Mouse (Mus musculus): Measurements from ENCODE around the gene Tpo. TPM values are rescaled to one million over a fixed set of nuclear protein-coding genes. Genes with fewer than 3 reads are reported as not detected.

The Tpo gene
- total and polyA plus RNA-seq, 3 experiments, result not detected

DNA sequence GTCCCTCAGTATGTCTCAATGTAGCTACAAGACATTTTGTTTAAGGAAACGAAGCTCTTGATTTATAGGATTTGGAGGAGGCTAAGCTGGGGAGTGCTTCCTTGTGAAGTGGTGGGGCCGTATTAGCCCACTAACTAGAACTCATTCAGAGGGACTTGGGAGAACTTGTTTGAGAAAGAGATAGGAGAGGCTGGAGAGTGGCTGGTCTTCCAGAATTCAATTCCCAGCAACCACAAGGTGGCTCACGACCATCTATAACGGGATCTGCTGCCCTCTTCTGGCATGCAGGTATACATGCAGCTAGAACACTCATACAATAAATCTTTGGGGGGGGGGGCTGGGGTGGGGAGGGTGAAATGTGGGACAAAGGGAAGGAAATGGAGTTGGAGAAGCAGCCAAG, 92.3 kb downstream of the Tpo start:
- Histone ChIP-seq H3K27ac (ENCODE audit: control insufficient read depth, low read depth, low read length) (no peak overlapping the region), H3K27me3 (ENCODE audit: control insufficient read depth in 1 of 2, insufficient read depth in 2 of 2, low read length in 2 of 2) (no peaks in the 10 kb centered on the region), H3K9ac (ENCODE audit: control insufficient read depth, low read depth, low read length, poor library complexity, severe bottlenecking) (no peak overlapping the region), H3K4me1 (ENCODE audit: control insufficient read depth in 1 of 2, insufficient read depth in 2 of 2, low read length in 2 of 2) (no peaks in the 10 kb centered on the region), H3K36me3 (ENCODE audit: control insufficient read depth in 1 of 2, insufficient read depth in 2 of 2, low read length in 2 of 2) (no peaks in the 10 kb centered on the region), H3K79me2 (ENCODE audit: control insufficient read depth, insufficient read depth, low read length, poor library complexity) (no peaks in the 10 kb centered on the region), H3K9me3 (replicated peaks; ENCODE audit: insufficient read depth, low read length) (no peaks in the 10 kb centered on the region), H3K4me3 (ENCODE audit: control insufficient read depth in 1 of 2, insufficient read depth in 1 of 2, low read depth in 2 of 2, low read length in 2 of 2) (no peak overlapping the region)
- TF ChIP-seq CTCF (IDR thresholded peaks at IDR 0.05 in 2 of 3, conservative IDR thresholded peaks at IDR 0.05 in 1 of 3; ENCODE audit: control insufficient read depth in 1 of 3, insufficient read depth in 1 of 3, low read depth in 2 of 3, low read length in 3 of 3, poor library complexity in 1 of 3, severe bottlenecking in 1 of 3) (peak in 1 of 3 experiments; percentile 27; a peak in 3 of 6 replicates), NRF1 (IDR thresholded peaks at IDR 0.05; ENCODE audit: insufficient read depth, low read depth, low read length, poor library complexity, severe bottlenecking) (no peak)
- DNase-seq (ENCODE audit: low read depth, low spot score), result peak; percentile 4

DNA sequence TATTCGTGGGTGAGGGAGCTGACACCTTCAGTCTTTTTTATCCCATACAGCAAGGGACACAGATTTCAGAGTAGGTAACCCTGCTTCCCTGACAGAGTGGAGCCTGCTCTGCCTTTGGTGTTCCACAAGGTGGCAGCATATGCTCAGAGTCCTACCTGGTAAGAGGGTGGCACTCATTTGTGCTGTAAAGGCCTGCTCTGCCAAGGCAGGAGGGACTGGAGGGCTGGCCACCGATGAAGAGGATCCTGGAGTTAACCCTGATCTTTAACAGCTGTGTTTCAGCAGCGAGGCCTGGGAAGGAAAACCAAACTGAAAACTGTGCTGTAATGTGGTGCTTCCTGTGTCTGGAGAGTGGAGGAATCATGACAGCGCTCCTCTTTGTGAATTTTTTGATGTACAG, 92.9 kb downstream of the Tpo start:
- Histone ChIP-seq H3K9me3 (replicated peaks; ENCODE audit: insufficient read depth, low read length) (no peaks in the 10 kb centered on the region), H3K27me3 (ENCODE audit: control insufficient read depth in 1 of 2, insufficient read depth in 2 of 2, low read length in 2 of 2) (no peaks in the 10 kb centered on the region), H3K27ac (ENCODE audit: control insufficient read depth, low read depth, low read length) (no peak overlapping the region), H3K9ac (ENCODE audit: control insufficient read depth, low read depth, low read length, poor library complexity, severe bottlenecking) (no peak overlapping the region), H3K4me1 (ENCODE audit: control insufficient read depth in 1 of 2, insufficient read depth in 2 of 2, low read length in 2 of 2) (no peaks in the 10 kb centered on the region), H3K36me3 (ENCODE audit: control insufficient read depth in 1 of 2, insufficient read depth in 2 of 2, low read length in 2 of 2) (no peaks in the 10 kb centered on the region), H3K4me3 (ENCODE audit: control insufficient read depth in 1 of 2, insufficient read depth in 1 of 2, low read depth in 2 of 2, low read length in 2 of 2) (no peak overlapping the region), H3K79me2 (ENCODE audit: control insufficient read depth, insufficient read depth, low read length, poor library complexity) (no peaks in the 10 kb centered on the region)
- TF ChIP-seq CTCF (IDR thresholded peaks at IDR 0.05 in 2 of 3, conservative IDR thresholded peaks at IDR 0.05 in 1 of 3; ENCODE audit: control insufficient read depth in 1 of 3, insufficient read depth in 1 of 3, low read depth in 2 of 3, low read length in 3 of 3, poor library complexity in 1 of 3, severe bottlenecking in 1 of 3) (peak; percentile 20 to 52 (median 37); a peak in 5 of 6 replicates), EP300 (IDR thresholded peaks at IDR 0.05; ENCODE audit: low read depth in 1 of 2, low read length in 2 of 2) (no peak), UBTF (IDR thresholded peaks at IDR 0.05; ENCODE audit: borderline replicate concordance, insufficient read depth, low read depth, low read length) (no peak), RCOR1 (IDR thresholded peaks at IDR 0.05; ENCODE audit: low read depth, low read length) (no peak), POLR2AphosphoS2 (IDR thresholded peaks at IDR 0.05; ENCODE audit: low read length) (no peak), POLR2AphosphoS5 (IDR thresholded peaks at IDR 0.05; ENCODE audit: borderline replicate concordance, low read depth, low read length) (no peak), RAD21 (IDR thresholded peaks at IDR 0.05; ENCODE audit: low read depth, low read length) (peak; percentile 20), MAZ (IDR thresholded peaks at IDR 0.05; ENCODE audit: low read depth, low read length) (no peak), SMC3 (IDR thresholded peaks at IDR 0.05; ENCODE audit: low read depth, low read length) (no peak)
- peak; percentile 6 for DNase-seq (ENCODE audit: low read depth, low spot score)

DNA sequence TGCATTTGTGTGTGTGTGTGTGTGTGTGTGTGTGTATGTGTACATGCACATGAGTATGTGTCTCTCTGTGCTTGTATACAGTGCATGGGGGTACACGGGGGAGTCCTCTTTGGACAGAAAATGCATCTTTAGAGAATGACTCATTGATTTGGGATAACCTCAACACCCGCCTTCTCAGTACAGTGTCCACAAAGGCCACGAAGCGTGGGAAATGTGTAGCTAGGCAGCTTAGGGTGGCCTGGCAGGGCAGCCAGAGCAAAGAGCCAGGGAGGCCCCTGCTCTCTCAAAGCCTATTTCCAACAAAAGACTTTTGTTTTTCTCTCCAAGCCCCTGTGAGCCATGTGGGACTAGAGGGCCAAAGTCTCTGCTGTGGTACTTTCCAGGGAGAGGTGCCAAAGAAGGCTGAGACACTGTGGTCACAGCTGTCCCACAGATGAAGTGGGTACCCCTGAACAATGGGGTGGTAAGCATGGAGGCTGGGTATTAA, 95.8 kb downstream of the Tpo start:
- Histone ChIP-seq H3K27me3 (ENCODE audit: control insufficient read depth in 1 of 2, insufficient read depth in 2 of 2, low read length in 2 of 2) (no peaks in the 10 kb centered on the region), H3K4me3 (ENCODE audit: control insufficient read depth in 1 of 2, insufficient read depth in 1 of 2, low read depth in 2 of 2, low read length in 2 of 2) (no peak overlapping the region), H3K9ac (ENCODE audit: control insufficient read depth, low read depth, low read length, poor library complexity, severe bottlenecking) (no peak overlapping the region), H3K9me3 (replicated peaks; ENCODE audit: insufficient read depth, low read length) (no peaks in the 10 kb centered on the region), H3K79me2 (ENCODE audit: control insufficient read depth, insufficient read depth, low read length, poor library complexity) (no peaks in the 10 kb centered on the region), H3K4me1 (ENCODE audit: control insufficient read depth in 1 of 2, insufficient read depth in 2 of 2, low read length in 2 of 2) (no peaks in the 10 kb centered on the region), H3K27ac (ENCODE audit: control insufficient read depth, low read depth, low read length) (no peak overlapping the region), H3K36me3 (ENCODE audit: control insufficient read depth in 1 of 2, insufficient read depth in 2 of 2, low read length in 2 of 2) (no peaks in the 10 kb centered on the region)
- no peak for DNase-seq (ENCODE audit: low read depth, low spot score)
- TF ChIP-seq SMC3 (IDR thresholded peaks at IDR 0.05; ENCODE audit: low read depth, low read length) (no peak), TAL1 (IDR thresholded peaks at IDR 0.05; ENCODE audit: low read length) (no peak), CHD1 (IDR thresholded peaks at IDR 0.05; ENCODE audit: low read depth, low read length) (no peak), ZC3H11A (IDR thresholded peaks at IDR 0.05; ENCODE audit: low read depth, low read length) (no peak), MYC (IDR thresholded peaks at IDR 0.05; ENCODE audit: low read depth, low read length) (no peak), HCFC1 (IDR thresholded peaks at IDR 0.05; ENCODE audit: low read depth, low read length) (no peak), JUND (IDR thresholded peaks at IDR 0.05; ENCODE audit: low read depth, low read length) (no peak), RCOR1 (IDR thresholded peaks at IDR 0.05; ENCODE audit: low read depth, low read length) (no peak), RAD21 (IDR thresholded peaks at IDR 0.05; ENCODE audit: low read depth, low read length) (no peak), ZMIZ1 (IDR thresholded peaks at IDR 0.05; ENCODE audit: low read depth, low read length) (no peak), MAZ (IDR thresholded peaks at IDR 0.05; ENCODE audit: low read depth, low read length) (no peak), CHD2 (IDR thresholded peaks at IDR 0.05; ENCODE audit: low read length) (no peak), SIN3A (IDR thresholded peaks at IDR 0.05; ENCODE audit: low read length) (no peak), ETS1 (IDR thresholded peaks at IDR 0.05; ENCODE audit: low read depth, low read length) (no peak), TCF12 (IDR thresholded peaks at IDR 0.05; ENCODE audit: low read depth, low read length) (no peak), ELF1 (IDR thresholded peaks at IDR 0.05; ENCODE audit: low read depth, low read length) (no peak), POLR2A (IDR thresholded peaks at IDR 0.05; ENCODE audit: control insufficient read depth in 1 of 2, insufficient read depth in 1 of 2, low read depth in 1 of 2, low read length in 2 of 2, poor library complexity in 1 of 2) (no peak), MYB (IDR thresholded peaks at IDR 0.05; ENCODE audit: low read depth, low read length) (no peak), GATA1 (IDR thresholded peaks at IDR 0.05; ENCODE audit: low read depth, low read length) (no peak), E2F4 (IDR thresholded peaks at IDR 0.05; ENCODE audit: borderline replicate concordance, low read depth, low read length) (no peak)
